Mouse (Mus musculus) cerebellum, adult 18-20 months (tissue): ENCODE measurements at regions not wholly inside any gene's neighbourhood (a gene's known extent, or its start where the extent isn't known, plus 50 kb on each side); places are given as distances from the start of the nearest gene placed in this dataset.

ENCODE experiments used
- DNase-seq, 2 experiments: peaks; one replicate each; pipeline ENCODE4 v3.0.0; 2021

GRCm38 (mm10) chrX:163669886-163670285, 91.2 kb downstream of the Rnf138rt1 start:
- DNase-seq, result peak in 1 of 2 experiments; percentile 6
